Mouse (Mus musculus) neural tube, embryonic 13.5 days (tissue): ENCODE measurements around the gene Ptgdr2. TPM values are rescaled to one million over a fixed set of nuclear protein-coding genes. Genes with fewer than 3 reads are reported as not detected.

Experiments used
- ATAC-seq: fragments of 200-750 bp; cut with Nextera tagmentation; 2 replicates; pipeline ENCODE4 v1.8.0; 2017; ENCODE audit warnings: low read depth, mild to moderate bottlenecking, moderate TSS enrichment, moderate library complexity
- H3K27ac ChIP-seq: fragments of 300-500 bp; sonication (generic); replicated peaks from 2 replicates; pipeline ENCODE4 v1.5.1; 2015; ENCODE audit warnings: moderate library complexity, mild to moderate bottlenecking, inconsistent platforms
- H3K27me3 ChIP-seq: fragments of 300-500 bp; sonication (generic); 2 replicates; pipeline ENCODE4 v1.6.1; 2015; ENCODE audit warnings: mild to moderate bottlenecking, inconsistent platforms
- H3K36me3 ChIP-seq: fragments of 300-500 bp; sonication (generic); 2 replicates; pipeline ENCODE4 v1.6.1; 2015; ENCODE audit warnings: mild to moderate bottlenecking, inconsistent platforms
- H3K4me1 ChIP-seq: fragments of 300-500 bp; sonication (generic); replicated peaks from 2 replicates; pipeline ENCODE4 v1.6.1; 2015; ENCODE audit warnings: inconsistent platforms
- H3K4me2 ChIP-seq: fragments of 300-500 bp; sonication (generic); 2 replicates; pipeline ENCODE4 v1.6.1; 2015; ENCODE audit warnings: inconsistent platforms, mild to moderate bottlenecking, moderate library complexity
- H3K4me3 ChIP-seq: fragments of 300-500 bp; sonication (generic); 2 replicates; pipeline ENCODE4 v1.5.1; 2015; ENCODE audit warnings: mild to moderate bottlenecking, inconsistent platforms
- H3K9ac ChIP-seq: fragments of 300-500 bp; sonication (generic); 2 replicates; pipeline ENCODE4 v1.6.1; 2015; ENCODE audit warnings: moderate library complexity, mild to moderate bottlenecking, inconsistent platforms
- H3K9me3 ChIP-seq: fragments of 300-500 bp; sonication (generic); 2 replicates; pipeline ENCODE4 v1.6.1; 2016; ENCODE audit warnings: inconsistent platforms
- WGBS: fragments of 180-500 bp; shearing (Covaris S2); methylation state at CpG from one replicate; pipeline ENCODE4 v1.1.7; 2015; 5-methylcytosine and 5-hydroxymethylcytosine counted together
- polyA plus RNA-seq: library from polyadenylated mRNA; unstranded; fragments of >200 nt; fragmentation: Nextera tagmentation; extraction: Ambion mirVana; gene quantifications from 2 replicates; pipeline ENCODE4 v1.2.1, GENCODE M21; 2015

Ptgdr2 gene
- polyA plus RNA-seq, 1 experiment from 2014 or later: not detected

DNA sequence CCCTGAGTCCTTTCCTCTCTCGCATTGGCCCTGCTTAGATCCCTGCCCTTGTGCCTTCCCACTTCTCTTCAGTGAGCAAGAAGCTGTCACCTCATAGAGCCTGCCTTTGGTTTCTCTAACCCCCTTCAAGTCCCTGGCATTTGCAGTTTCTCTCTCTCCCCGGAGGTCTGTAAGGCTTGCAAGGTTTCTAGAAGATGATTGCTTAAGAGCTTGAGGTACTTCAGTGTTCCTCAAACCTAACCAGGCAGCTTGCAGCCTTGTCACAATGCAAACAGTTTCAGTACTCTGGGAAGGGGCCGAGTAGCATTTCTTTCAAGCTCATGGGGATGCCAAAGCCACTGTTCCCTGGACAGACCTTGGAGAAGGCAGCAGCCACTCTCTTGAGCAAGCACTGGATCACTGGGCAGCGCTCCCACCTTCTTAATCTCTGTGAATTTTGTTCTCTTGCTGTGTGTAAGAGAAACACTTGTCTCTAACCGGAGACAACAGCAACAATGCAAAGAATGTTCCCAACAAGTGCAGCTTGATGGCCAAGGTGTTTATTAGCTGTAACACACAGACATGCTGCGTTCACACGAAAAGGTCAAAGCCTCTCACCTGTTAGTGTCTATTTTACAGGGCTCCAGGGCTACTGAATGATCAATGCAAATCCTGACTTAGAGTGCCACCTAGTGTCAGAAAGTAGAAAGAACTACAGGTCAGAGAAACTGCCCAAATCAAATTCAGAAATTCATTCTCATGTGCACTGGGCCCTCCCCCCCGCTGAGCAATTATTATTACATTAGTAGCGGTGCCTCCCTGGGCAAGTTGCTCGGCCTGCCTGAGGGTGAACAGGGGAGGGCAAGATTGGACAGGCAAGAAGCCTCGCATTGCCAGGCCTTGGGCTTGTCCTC is 22.4 kb downstream of the Ptgdr2 start:
- no peak overlapping the region for H3K4me3 ChIP-seq
- no peaks in the 10 kb centered on the region for H3K9me3 ChIP-seq
- H3K4me1 ChIP-seq: peaks cover 3% of the 10 kb centered on the region; the same call in 1 of the 2 replicates
- no peak overlapping the region for H3K27ac ChIP-seq
- no peak overlapping the region; the same call in 1 of the 2 replicates for H3K4me2 ChIP-seq
- H3K27me3 ChIP-seq: no peaks in the 10 kb centered on the region; the same call in 1 of the 2 replicates
- WGBS: 37% methylated on average over 11 of the region's 11 CpGs
- H3K9ac ChIP-seq: peak overlapping the region; percentile 50; the same call in 1 of the 2 replicates
- ATAC-seq: peak; percentile 77
- H3K36me3 ChIP-seq: no peaks in the 10 kb centered on the region

DNA sequence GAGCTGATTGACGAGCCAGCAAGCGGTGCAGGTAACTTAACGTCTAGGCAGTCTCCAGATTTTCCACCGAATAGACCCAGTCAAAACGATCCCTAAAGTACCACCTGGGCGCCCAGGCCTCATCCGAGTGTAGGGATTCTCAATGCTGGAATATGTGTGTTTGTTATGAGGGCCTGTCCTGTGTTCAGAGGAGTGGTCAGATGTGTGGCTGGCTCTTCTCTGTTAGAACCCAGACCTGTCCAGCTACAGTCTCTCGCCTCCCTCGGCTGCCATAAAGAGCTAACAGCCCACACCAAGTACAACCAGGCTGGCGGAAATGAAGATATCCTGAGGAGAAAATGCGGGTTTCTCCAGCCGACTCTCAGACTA is 23.0 kb downstream of the Ptgdr2 start:
- no peak overlapping the region for H3K4me3 ChIP-seq
- H3K4me2 ChIP-seq: no peak overlapping the region; the same call in 1 of the 2 replicates
- H3K9ac ChIP-seq: peak overlapping the region; percentile 50; the same call in 1 of the 2 replicates
- H3K9me3 ChIP-seq: no peaks in the 10 kb centered on the region
- no peaks in the 10 kb centered on the region for H3K36me3 ChIP-seq
- H3K4me1 ChIP-seq: peaks cover 3% of the 10 kb centered on the region; the same call in 1 of the 2 replicates
- H3K27me3 ChIP-seq: no peaks in the 10 kb centered on the region; the same call in 1 of the 2 replicates
- 39% methylated on average over 12 of the region's 12 CpGs for WGBS
- no peak overlapping the region for H3K27ac ChIP-seq
- peak; percentile 54; the same call in 1 of the 2 replicates for ATAC-seq

DNA sequence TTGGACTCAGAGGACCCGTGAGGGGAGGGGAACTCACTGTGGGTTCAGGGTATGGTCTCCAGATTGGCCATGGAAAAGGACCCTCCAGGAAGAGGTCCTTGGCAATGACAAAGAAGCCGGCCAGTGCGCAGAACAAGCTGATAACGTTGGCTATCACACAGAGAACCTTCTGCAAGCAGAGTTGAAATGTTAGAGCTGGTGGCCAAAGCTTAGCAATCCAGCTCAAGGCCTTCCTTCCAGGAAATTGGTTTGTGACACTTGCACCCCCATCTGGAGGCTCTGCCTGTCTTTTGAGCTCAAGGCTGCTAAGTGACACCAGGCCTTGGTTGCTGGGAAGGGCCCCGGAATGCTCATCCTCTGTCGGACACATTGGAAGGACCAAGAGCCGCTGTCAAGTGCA is 28.8 kb downstream of the Ptgdr2 start:
- Histone ChIP-seq H3K36me3 (no peaks in the 10 kb centered on the region), H3K27me3 (no peaks in the 10 kb centered on the region; the same call in 1 of the 2 replicates), H3K9ac (no peak overlapping the region), H3K4me2 (no peak overlapping the region), H3K4me3 (no peak overlapping the region), H3K27ac (no peak overlapping the region), H3K4me1 (no peaks in the 10 kb centered on the region), H3K9me3 (no peaks in the 10 kb centered on the region)
- ATAC-seq: no peak
- WGBS: 89% methylated on average over 7 of the region's 7 CpGs

DNA sequence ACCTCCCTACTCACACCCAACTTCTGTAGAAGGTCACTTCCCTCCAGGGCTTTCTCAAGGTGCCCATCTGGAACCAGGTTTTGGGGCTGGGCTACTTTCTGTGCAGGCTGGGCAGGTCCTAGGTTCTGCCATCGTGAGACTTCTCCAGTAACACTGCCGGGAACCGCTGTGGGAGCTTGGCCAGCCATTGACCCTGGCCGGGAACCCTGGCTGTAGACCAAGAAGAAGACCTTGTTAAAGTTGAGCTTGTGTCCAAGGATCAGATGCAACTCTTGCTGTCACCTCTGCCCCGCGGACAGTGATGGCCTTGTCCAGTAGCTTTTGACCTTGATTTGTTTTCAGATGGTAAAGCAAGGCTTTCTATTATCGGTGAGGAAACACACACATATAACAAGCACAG is 31.6 kb downstream of the Ptgdr2 start:
- 0 out of 2 replicates have a peak, but pooled peaks cover 3% of the 10 kb centered on the region for H3K9me3 ChIP-seq
- H3K9ac ChIP-seq: no peak overlapping the region
- 90% methylated on average over 7 of the region's 7 CpGs for WGBS
- H3K27ac ChIP-seq: no peak overlapping the region
- no peaks in the 10 kb centered on the region for H3K4me1 ChIP-seq
- no peak overlapping the region for H3K4me2 ChIP-seq
- H3K36me3 ChIP-seq: no peaks in the 10 kb centered on the region
- H3K27me3 ChIP-seq: no peaks in the 10 kb centered on the region
- no peak overlapping the region for H3K4me3 ChIP-seq
- ATAC-seq: no peak

DNA sequence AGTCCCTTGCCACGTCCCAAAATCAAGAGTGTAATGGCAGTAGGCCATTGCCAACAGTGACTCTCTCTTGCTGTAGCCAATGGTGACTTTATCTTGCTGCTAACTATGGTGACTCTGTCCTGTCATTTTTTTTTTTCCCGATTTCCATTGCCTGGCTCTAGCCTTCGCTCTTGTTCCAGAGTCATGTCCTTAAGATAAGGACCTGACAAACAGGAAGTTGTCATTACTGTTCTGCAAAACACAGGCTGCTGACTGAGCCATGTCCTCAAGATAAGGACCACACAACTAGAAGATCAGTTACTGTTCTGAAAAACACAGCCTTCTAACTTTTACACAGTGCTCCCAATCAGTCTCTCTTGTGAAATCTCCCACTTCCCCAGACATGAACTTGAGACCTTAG is 33.5 kb downstream of the Ptgdr2 start:
- Histone ChIP-seq H3K27me3 (no peaks in the 10 kb centered on the region), H3K9me3 (0 out of 2 replicates have a peak, but pooled peaks cover 3% of the 10 kb centered on the region), H3K9ac (no peak overlapping the region), H3K4me1 (no peaks in the 10 kb centered on the region), H3K4me3 (no peak overlapping the region), H3K27ac (no peak overlapping the region), H3K4me2 (no peak overlapping the region), H3K36me3 (no peaks in the 10 kb centered on the region)
- no peak for ATAC-seq
- 76% methylated on average over 3 of the region's 3 CpGs for WGBS

DNA sequence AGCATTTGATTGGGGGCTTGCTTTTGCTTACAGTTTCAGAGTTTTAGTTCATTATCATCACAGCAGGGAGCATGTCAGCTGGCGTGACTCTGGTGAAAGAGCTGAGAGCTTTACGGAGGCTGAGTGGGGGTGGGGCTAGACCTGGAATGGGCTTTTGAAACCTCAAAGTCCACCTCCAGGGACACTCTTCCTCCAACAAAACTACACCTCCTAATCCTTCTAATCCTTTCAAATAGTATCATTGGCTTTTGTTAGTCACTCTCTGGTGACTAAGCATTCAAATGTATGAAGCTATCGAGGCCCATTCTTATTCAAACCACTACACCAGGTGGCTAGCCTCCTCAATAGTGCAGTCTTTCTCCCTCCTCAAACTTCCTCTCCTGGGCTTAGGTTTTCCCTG is 35.7 kb downstream of the Ptgdr2 start:
- Histone ChIP-seq H3K4me2 (no peak overlapping the region), H3K4me1 (no peaks in the 10 kb centered on the region), H3K4me3 (no peak overlapping the region), H3K27me3 (no peaks in the 10 kb centered on the region), H3K9ac (no peak overlapping the region), H3K36me3 (no peaks in the 10 kb centered on the region), H3K9me3 (0 out of 2 replicates have a peak, but pooled peaks cover 3% of the 10 kb centered on the region), H3K27ac (no peak overlapping the region)
- WGBS: 65% methylated on average over 3 of the region's 3 CpGs
- ATAC-seq: no peak

DNA sequence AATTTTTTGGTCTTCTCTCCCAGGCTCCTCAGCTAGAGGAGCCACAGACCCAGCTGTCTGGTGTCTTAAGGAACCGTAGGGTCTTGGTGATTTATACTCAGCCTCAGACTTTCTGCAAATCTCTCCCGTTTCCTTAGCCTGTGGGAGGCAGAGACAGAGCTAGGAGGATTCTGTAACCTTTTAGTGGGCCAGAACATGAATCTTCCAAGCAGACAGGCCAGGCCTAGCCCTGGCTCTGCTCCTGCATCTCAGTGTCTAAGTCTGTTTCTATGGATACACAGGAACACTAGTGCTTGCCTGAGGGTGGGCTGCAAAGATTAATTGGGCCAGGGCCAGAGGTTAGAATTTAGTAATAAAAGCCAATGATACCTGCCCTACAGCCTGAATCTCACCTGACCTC is 36.2 kb downstream of the Ptgdr2 start:
- 38% methylated on average over 2 of the region's 2 CpGs for WGBS
- ATAC-seq: peak; percentile 23; the same call in 1 of the 2 replicates
- Histone ChIP-seq H3K27ac (no peak overlapping the region), H3K4me2 (no peak overlapping the region), H3K4me1 (no peaks in the 10 kb centered on the region), H3K4me3 (no peak overlapping the region), H3K27me3 (no peaks in the 10 kb centered on the region), H3K9ac (no peak overlapping the region), H3K36me3 (no peaks in the 10 kb centered on the region), H3K9me3 (0 out of 2 replicates have a peak, but pooled peaks cover 3% of the 10 kb centered on the region)

DNA sequence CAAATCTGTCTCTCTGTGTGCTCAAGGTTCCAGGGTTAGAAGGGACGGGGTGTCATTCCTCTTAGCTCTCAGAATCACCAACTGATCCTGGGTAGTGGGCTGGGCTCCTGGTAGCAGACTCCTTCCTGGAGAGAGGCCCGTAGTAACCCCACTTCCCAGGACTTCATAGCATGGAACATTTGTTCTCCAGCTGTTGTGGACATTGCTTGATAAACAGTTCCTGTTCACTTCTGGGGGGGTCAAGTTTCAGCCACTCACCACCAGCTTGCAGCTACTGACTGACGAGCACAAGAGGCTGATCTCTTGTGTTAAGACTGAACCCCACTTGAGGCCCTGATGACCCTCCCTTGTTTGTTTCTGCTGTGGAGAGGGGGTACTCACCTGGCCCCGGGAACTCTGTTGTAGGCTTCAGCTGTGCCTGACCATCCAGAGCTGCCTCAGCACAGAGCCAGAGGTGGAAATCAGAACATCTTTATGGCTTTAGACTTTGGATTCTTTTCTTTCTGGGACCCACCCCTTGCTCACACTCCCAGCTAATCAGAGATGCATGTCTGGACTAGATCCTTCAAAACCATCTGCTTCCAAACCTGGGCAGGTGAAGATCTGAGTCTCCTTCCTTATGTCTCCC is 37.4 kb downstream of the Ptgdr2 start, which contains the start of gene Ms4a10:
Ms4a10 (minus strand) TSS at position 433 of the 628 bp plus-strand sequence.
- H3K36me3 ChIP-seq: no peaks in the 10 kb centered on the region
- H3K27me3 ChIP-seq: no peaks in the 10 kb centered on the region
- H3K4me1 ChIP-seq: 0 out of 2 replicates have a peak, but pooled peaks cover under 1% of the 10 kb centered on the region
- H3K9ac ChIP-seq: no peak within 1 kb of the TSS
- H3K4me3 ChIP-seq: no peak within 1 kb of the TSS
- H3K9me3 ChIP-seq: 0 out of 2 replicates have a peak, but pooled peaks cover 3% of the 10 kb centered on the region
- 71% methylated on average over 4 of the region's 4 CpGs for WGBS
- ATAC-seq: no peak
- H3K27ac ChIP-seq: no peak within 1 kb of the TSS
- no peak within 1 kb of the TSS for H3K4me2 ChIP-seq

DNA sequence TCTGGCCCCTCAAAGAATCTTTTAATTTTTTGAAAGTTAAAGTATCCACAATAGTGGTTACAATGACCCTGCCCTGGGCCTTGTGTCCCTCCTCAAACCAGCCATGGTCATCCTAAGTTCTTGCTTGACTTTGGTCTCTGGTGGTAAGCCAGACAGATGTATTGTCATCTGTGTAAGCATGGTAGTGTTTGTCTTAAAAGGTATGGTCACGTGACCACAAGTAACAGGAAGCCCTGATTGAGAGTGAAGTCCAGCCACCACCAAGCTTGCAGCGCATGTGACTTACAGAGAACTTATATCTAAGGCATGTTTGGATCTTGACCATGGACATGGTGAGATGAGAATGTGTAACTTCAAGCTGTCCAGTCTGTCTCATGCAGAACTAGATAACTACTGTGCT is 38.2 kb downstream of the Ptgdr2 start:
- 82% methylated on average over 2 of the region's 2 CpGs for WGBS
- H3K4me2 ChIP-seq: no peak overlapping the region
- no peak for ATAC-seq
- no peak overlapping the region for H3K9ac ChIP-seq
- no peak overlapping the region for H3K4me3 ChIP-seq
- peaks cover 6% of the 10 kb centered on the region; the same call in 1 of the 2 replicates for H3K4me1 ChIP-seq
- no peak overlapping the region for H3K27ac ChIP-seq
- no peaks in the 10 kb centered on the region for H3K36me3 ChIP-seq
- no peaks in the 10 kb centered on the region for H3K27me3 ChIP-seq
- H3K9me3 ChIP-seq: 0 out of 2 replicates have a peak, but pooled peaks cover 3% of the 10 kb centered on the region

DNA sequence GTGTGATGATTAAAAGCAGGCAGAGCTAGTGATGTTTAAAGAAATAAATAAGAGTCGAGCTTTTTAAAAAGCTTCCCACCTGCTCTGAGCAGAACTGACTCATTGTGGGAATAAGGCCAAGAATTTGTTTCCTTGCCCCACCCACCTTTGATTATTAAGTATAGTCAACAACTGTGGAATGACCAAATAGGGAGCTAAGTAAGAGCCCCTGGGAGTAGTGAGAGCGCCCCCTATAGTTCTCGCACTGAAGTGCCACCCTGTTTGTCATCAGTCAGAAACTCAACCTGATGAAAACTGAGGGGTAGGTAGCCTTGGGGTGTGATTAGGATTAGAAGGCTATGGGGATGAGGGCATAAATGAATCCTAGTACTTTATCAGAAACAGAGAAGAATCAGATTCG is 39.4 kb downstream of the Ptgdr2 start:
- no peak overlapping the region for H3K4me2 ChIP-seq
- H3K27me3 ChIP-seq: no peaks in the 10 kb centered on the region
- ATAC-seq: no peak
- no peaks in the 10 kb centered on the region for H3K36me3 ChIP-seq
- no peaks in the 10 kb centered on the region for H3K9me3 ChIP-seq
- WGBS: 66% methylated on average over 4 of the region's 4 CpGs
- no peak overlapping the region for H3K9ac ChIP-seq
- H3K27ac ChIP-seq: no peak overlapping the region
- no peak overlapping the region for H3K4me3 ChIP-seq
- H3K4me1 ChIP-seq: peaks cover 6% of the 10 kb centered on the region; the same call in 1 of the 2 replicates

DNA sequence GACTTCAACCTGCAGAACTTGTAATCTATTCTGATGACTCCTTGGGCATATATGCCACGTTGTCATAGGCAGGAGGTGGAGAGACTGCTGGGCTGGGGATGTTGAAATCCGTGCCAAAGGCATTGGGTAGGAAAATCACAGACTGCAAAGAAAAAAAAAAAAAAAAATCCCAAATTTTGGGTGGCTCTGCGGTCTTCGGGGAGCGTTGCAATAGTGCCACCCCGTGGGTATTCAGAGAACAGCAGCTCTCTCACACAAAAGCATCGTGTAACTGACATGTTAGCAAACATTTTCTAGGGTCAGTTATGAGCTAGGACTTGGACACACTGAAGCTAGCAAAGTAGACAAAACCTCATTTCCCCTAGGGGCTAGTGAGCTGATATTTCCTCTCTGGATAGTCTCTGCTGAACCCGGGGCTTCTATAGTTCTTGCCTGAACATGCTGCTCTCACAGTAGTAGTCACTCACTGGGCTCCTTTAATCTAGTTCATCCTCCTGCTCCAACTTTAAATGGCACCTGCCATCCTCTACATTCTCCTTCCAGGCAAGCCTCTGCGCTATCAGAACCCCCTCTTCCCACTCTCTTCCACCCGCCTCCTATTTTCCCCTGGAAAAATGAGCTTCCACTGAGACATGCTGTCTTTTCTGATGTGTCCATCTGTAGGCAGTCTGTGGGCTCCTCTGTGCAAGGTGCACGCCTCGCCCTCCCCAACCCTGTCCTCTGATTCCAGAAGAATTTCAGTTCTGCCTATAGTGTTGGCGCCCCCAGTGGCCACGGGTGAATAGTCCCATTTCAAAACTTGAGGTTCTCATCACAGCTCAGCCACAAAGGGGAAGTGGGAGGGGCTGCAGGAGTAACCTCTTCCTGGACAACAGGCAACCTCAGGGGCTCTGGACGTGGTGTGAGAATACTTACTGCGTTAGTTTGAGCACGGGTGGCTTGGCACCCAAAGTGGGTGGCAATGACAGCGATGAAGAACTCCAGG is 42.5 kb downstream of the Ptgdr2 start:
- H3K4me1 ChIP-seq: peaks cover 6% of the 10 kb centered on the region; the same call in 1 of the 2 replicates
- 13% methylated on average over 18 of the region's 18 CpGs for WGBS
- ATAC-seq: peak; percentile 57
- no peaks in the 10 kb centered on the region for H3K9me3 ChIP-seq
- H3K27me3 ChIP-seq: no peaks in the 10 kb centered on the region
- no peak overlapping the region for H3K4me3 ChIP-seq
- no peaks in the 10 kb centered on the region for H3K36me3 ChIP-seq
- H3K9ac ChIP-seq: no peak overlapping the region
- H3K4me2 ChIP-seq: peak overlapping the region; percentile 25
- no peak overlapping the region for H3K27ac ChIP-seq
